Mouse (Mus musculus) stomach, postnatal 0 days (tissue): Measurements from ENCODE around the gene Pcbp1.

Source experiments
- CTCF ChIP-seq: IDR thresholded peaks from 2 replicates; pipeline ENCODE4 v1.5.1; 2016; ENCODE audit warnings: antibody characterized with exemption, low read depth, mild to moderate bottlenecking, moderate library complexity
- EP300 ChIP-seq: optimal IDR thresholded peaks from 2 replicates; pipeline ENCODE3; 2016; ENCODE audit warnings: antibody characterized with exemption

DNA sequence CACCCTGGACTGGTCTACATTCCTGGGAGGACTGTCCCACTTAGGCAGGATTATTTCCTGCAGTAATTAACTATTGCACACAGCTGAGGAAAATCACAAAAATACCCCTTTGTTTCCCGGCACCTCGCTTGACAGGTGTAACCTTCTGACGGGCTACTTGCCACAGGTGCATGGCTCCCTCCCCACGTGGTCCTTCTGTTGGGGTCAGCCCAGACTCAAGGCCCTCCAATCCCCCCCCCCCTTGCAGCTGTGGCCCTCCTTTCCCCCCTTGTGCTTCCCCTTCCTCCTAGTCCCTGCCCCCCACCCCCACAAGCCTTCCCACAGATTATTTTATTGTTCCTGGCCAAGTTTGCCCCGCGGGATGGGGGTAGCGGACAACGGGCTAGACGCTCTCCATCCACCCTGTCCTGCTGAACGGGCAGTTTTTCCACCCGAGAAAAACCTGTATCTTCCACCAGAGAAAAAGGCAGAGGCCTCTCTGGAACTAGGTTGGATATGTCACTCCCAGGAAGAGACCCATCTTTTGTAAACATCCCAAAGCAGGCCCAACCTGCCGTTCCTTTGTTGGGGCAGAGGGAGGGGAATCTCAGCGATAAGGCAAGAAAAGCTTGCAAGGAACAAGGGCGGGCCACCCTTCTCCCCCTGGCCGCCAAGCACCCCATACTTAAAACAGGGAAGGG is 2.2 kb downstream of the Pcbp1 start:
- TF ChIP-seq CTCF (no peak), EP300 (no peak)
